Mouse (Mus musculus) forebrain, embryonic 14.5 days (tissue): ENCODE data around the gene Hand2. TPM values are rescaled to one million over a fixed set of nuclear protein-coding genes. Genes with fewer than 3 reads are reported as not detected.

ENCODE experiments used
- ATAC-seq: fragments of 200-750 bp; cut with Nextera tagmentation; 2 replicates; pipeline ENCODE4 v1.8.0; 2017; ENCODE audit warnings: mild to moderate bottlenecking, moderate library complexity
- DNase-seq: peaks from one replicate; pipeline ENCODE4 v3.0.0-alpha.2; 2015; ENCODE audit warnings: low spot score
- H3K27ac ChIP-seq: fragments of 300-500 bp; sonication (generic); 2 replicates; pipeline ENCODE4 v1.5.1; 2014; ENCODE audit warnings: low read depth, mild to moderate bottlenecking, control low read depth, low read length, moderate library complexity
- H3K27me3 ChIP-seq: fragments of 300-500 bp; sonication (generic); replicated peaks from 2 replicates; pipeline ENCODE4 v1.6.1; 2014; ENCODE audit warnings: low read length, control low read depth, mixed read lengths; ENCODE audit not compliant: control insufficient read depth, insufficient read depth
- H3K36me3 ChIP-seq: fragments of 300-500 bp; sonication (generic); 2 replicates; pipeline ENCODE4 v1.6.1; 2014; ENCODE audit warnings: low read length, control low read depth; ENCODE audit not compliant: control insufficient read depth, insufficient read depth
- H3K4me1 ChIP-seq: fragments of 300-500 bp; sonication (generic); 2 replicates; pipeline ENCODE4 v1.6.1; 2014; ENCODE audit warnings: antibody characterized with exemption, low read length, control low read depth; ENCODE audit not compliant: control insufficient read depth, insufficient read depth
- H3K4me2 ChIP-seq: fragments of 300-500 bp; sonication (generic); 2 replicates; pipeline ENCODE4 v1.6.1; 2014; ENCODE audit warnings: mild to moderate bottlenecking, control low read depth, low read length
- H3K4me3 ChIP-seq: fragments of 300-500 bp; sonication (generic); 2 replicates; pipeline ENCODE4 v1.5.1; 2014; ENCODE audit warnings: low read depth, low read length, control low read depth
- H3K9ac ChIP-seq: fragments of 300-500 bp; sonication (generic); 2 replicates; pipeline ENCODE4 v1.6.1; 2014; ENCODE audit warnings: mild to moderate bottlenecking, low read length, control low read depth, moderate library complexity
- H3K9me3 ChIP-seq: fragments of 300-500 bp; sonication (generic); replicated peaks from 2 replicates; pipeline ENCODE4 v1.6.1; 2016; ENCODE audit warnings: low read length, control low read depth, mixed read lengths; ENCODE audit not compliant: control insufficient read depth
- WGBS: fragments of 180-500 bp; shearing (Covaris S2); extraction: QIAGEN DNeasy Blood & Tissue Kit; methylation state at CpG from one replicate; pipeline ENCODE4 v1.1.7; 2014; 5-methylcytosine and 5-hydroxymethylcytosine counted together
- polyA plus RNA-seq: library from polyadenylated mRNA; unstranded; fragments of >200 nt; fragmentation: Nextera tagmentation; extraction: Ambion mirVana; gene quantifications from 2 replicates; pipeline ENCODE4 v1.2.1, GENCODE M21; 2014

The Hand2 gene
- polyA plus RNA-seq, 1 experiment from 2014 or later = not detected

DNA sequence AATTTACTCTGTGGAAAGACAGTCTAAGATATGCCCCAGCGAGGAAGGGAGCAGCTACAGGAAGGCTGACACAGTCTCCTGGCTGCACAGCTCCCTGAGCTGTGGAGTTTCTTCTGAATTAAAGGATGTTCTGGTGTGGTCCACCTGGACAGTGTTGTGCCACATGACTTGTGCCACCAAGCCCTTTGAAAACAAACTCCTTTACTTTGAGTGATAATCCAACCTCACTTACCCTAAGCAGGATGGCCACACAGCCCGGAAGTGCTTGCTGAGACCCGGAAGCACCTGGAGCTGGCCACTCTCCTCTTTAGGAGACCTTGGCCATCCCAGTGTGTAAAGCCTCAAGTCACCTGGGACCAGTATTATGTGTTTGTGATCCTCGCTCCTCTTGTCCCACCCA is 27.5 kb downstream of the Hand2 start:
- DNase-seq = no peak
- H3K27me3 ChIP-seq = peaks cover 98% of the 10 kb centered on the region
- H3K9me3 ChIP-seq = no peaks in the 10 kb centered on the region
- no peak overlapping the region for H3K4me2 ChIP-seq
- H3K36me3 ChIP-seq = no peaks in the 10 kb centered on the region
- ATAC-seq = no peak
- no peak overlapping the region for H3K4me3 ChIP-seq
- no peak overlapping the region for H3K27ac ChIP-seq
- H3K4me1 ChIP-seq = no peaks in the 10 kb centered on the region
- H3K9ac ChIP-seq = no peak overlapping the region
- 4% methylated on average over 4 of the region's 4 CpGs for WGBS

DNA sequence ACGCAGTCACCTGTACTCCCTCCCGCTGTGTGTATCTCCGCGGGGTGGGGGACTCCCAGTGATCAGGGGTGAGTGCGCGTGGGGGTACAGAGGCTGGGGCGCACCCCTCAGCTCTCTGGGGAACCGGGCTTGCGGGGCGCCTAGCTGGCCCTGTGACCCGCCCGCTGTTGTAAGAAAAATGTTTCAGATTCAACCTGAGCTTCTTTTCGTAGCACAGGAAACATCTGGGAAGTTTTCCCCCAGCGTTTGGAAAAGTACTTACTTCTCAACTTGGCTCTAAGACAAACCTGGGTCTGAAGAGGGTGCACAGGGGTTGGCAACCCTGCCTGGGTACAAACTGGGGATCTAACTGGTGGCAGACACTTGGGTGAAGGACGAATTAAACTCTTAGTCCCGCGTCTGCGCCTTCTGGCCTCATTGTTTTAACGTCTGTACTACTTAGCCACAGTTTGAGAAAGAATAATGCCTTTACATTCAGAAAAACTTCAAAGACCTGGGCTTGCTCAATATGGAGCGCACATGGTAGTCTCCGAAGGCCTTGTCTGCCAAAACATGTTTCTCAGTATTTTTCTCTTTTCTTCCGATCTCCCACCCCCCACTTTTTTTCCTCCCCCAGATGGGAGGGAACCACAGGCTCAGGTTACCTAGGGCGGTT is 28.2 kb downstream of the Hand2 start:
- H3K9ac ChIP-seq = no peak overlapping the region
- no peak overlapping the region for H3K27ac ChIP-seq
- peaks cover 94% of the 10 kb centered on the region for H3K27me3 ChIP-seq
- peaks cover 4% of the 10 kb centered on the region; the same call in 1 of the 2 replicates for H3K4me1 ChIP-seq
- H3K36me3 ChIP-seq = no peaks in the 10 kb centered on the region
- 1% methylated on average over 23 of the region's 23 CpGs for WGBS
- H3K4me3 ChIP-seq = no peak overlapping the region
- ATAC-seq (no peak), DNase-seq (no peak)
- H3K9me3 ChIP-seq = no peaks in the 10 kb centered on the region
- no peak overlapping the region for H3K4me2 ChIP-seq

DNA sequence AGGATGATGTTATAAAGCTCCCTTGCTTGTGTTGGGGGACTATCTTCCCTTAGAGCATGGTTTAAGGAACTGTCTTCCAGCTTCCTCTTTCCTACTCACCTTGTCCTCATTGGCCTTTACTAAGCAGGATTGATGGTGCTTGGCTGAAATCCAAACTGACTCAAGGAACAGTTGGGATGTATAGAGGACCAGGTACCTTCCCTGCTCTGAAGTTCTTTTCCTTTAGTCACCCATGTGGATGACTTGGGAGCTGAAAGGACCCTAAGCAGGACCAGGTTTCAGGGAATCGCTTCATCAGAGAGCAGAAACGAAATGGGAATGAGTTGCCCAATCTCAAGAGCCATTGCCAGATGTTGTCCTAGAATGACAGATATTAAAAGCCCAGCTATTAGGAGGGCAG is 31.1 kb downstream of the Hand2 start:
- 18% methylated on average over 2 of the region's 2 CpGs for WGBS
- no peak for DNase-seq

GRCm38 (mm10) chr8:57353346-57354305 is 32.8 kb downstream of the Hand2 start:
- Histone ChIP-seq H3K4me2 (peak overlapping the region; percentile 85), H3K27me3 (peaks cover 49% of the 10 kb centered on the region), H3K9ac (peak overlapping the region; percentile 51), H3K36me3 (no peaks in the 10 kb centered on the region), H3K4me3 (peak overlapping the region; percentile 37), H3K9me3 (no peaks in the 10 kb centered on the region), H3K4me1 (peaks cover 5% of the 10 kb centered on the region; the same call in 1 of the 2 replicates), H3K27ac (no peak overlapping the region)
- DNase-seq = peak; percentile 88
- WGBS = 1% methylated on average over 36 of the region's 37 CpGs
- ATAC-seq = peak; percentile 96

More for the DNA sequence above, 31.1 kb downstream of the Hand2 start:
- Histone ChIP-seq H3K9me3 (no peaks in the 10 kb centered on the region), H3K9ac (no peak overlapping the region), H3K36me3 (no peaks in the 10 kb centered on the region), H3K4me3 (no peak overlapping the region), H3K27ac (no peak overlapping the region), H3K4me2 (no peak overlapping the region), H3K27me3 (peaks cover 67% of the 10 kb centered on the region), H3K4me1 (peaks cover 5% of the 10 kb centered on the region; the same call in 1 of the 2 replicates)
- no peak for ATAC-seq

- WGBS = 70% methylated on average over 2 of the region's 2 CpGs
- Histone ChIP-seq H3K4me1 (peaks cover 5% of the 10 kb centered on the region; the same call in 1 of the 2 replicates), H3K9ac (no peak overlapping the region), H3K4me2 (no peak overlapping the region), H3K27me3 (peaks cover 37% of the 10 kb centered on the region), H3K9me3 (no peaks in the 10 kb centered on the region), H3K27ac (no peak overlapping the region), H3K36me3 (no peaks in the 10 kb centered on the region), H3K4me3 (no peak overlapping the region)
- ATAC-seq = no peak
- DNase-seq = no peak
Observed at GRCm38 (mm10) chr8:57354876-57355275, 34.1 kb downstream of the Hand2 start.

- Histone ChIP-seq H3K4me1 (peaks cover 5% of the 10 kb centered on the region), H3K27me3 (peaks cover 20% of the 10 kb centered on the region), H3K9me3 (no peaks in the 10 kb centered on the region), H3K9ac (no peak overlapping the region), H3K4me3 (no peak overlapping the region), H3K27ac (no peak overlapping the region), H3K4me2 (no peak overlapping the region), H3K36me3 (no peaks in the 10 kb centered on the region)
- DNase-seq = no peak
- ATAC-seq = no peak
- 63% methylated on average over 9 of the region's 9 CpGs for WGBS
Observed at GRCm38 (mm10) chr8:57356529-57357325, 35.9 kb downstream of the Hand2 start.

- ATAC-seq (no peak), DNase-seq (no peak)
- Histone ChIP-seq H3K36me3 (no peaks in the 10 kb centered on the region), H3K9ac (no peak overlapping the region), H3K4me2 (no peak overlapping the region), H3K4me3 (no peak overlapping the region), H3K9me3 (no peaks in the 10 kb centered on the region), H3K4me1 (no peaks in the 10 kb centered on the region; the same call in 1 of the 2 replicates), H3K27ac (no peak overlapping the region), H3K27me3 (0 out of 2 replicates have a peak, but pooled peaks cover 2% of the 10 kb centered on the region)
- WGBS = 55% methylated on average over 2 of the region's 2 CpGs
Observed at GRCm38 (mm10) chr8:57360493-57360892, 39.7 kb downstream of the Hand2 start.

- no peak overlapping the region for H3K27ac ChIP-seq
- H3K36me3 ChIP-seq = no peaks in the 10 kb centered on the region
- H3K4me1 ChIP-seq = no peaks in the 10 kb centered on the region; the same call in 1 of the 2 replicates
- no peak overlapping the region for H3K9ac ChIP-seq
- H3K9me3 ChIP-seq = no peaks in the 10 kb centered on the region
- H3K4me2 ChIP-seq = no peak overlapping the region
- no peaks in the 10 kb centered on the region for H3K27me3 ChIP-seq
- WGBS = 70% methylated on average over 8 of the region's 8 CpGs
- H3K4me3 ChIP-seq = no peak overlapping the region
- DNase-seq (no peak), ATAC-seq (no peak; the same call in 1 of the 2 replicates)
Observed at GRCm38 (mm10) chr8:57361003-57361805, 40.4 kb downstream of the Hand2 start.
